Mouse (Mus musculus): ENCODE measurements around the gene Eif4enif1.

DNA sequence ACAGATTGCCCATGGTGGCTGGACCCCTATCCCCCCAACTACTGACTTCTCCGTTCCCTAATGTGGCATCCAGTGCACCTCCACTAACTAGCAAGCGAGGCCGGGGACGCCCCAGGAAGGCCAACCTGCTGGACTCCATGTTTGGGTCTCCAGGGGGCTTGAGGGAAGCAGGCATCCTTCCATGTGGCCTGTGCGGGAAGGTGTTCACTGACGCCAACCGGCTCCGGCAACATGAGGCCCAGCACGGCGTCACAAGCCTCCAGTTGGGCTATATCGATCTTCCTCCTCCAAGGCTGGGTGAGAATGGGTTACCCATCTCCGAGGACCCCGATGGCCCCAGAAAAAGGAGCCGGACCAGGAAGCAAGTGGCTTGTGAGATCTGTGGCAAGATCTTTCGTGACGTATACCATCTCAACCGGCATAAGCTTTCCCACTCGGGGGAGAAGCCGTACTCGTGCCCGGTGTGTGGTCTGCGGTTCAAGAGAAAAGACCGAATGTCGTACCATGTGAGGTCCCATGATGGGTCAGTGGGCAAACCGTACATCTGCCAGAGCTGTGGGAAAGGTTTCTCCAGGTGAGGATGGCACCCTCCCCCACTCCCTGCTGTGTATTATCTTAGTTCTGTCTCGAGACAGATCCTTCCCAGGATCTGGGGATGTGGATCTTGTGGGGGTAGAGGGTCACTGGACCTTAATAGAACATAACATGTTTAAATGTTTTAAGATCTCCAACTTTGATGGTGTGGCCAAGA, 89.3 kb downstream of the Eif4enif1 start:
- TF ChIP-seq EP300 (IDR thresholded peaks at IDR 0.05; ENCODE audit: low read depth) (no peak), CTCF (IDR thresholded peaks at IDR 0.05; ENCODE audit: low read depth) (no peak)
